Mouse (Mus musculus): Measurements from ENCODE around the gene Gmpr. TPM values are rescaled to one million over a fixed set of nuclear protein-coding genes. Genes with fewer than 3 reads are reported as not detected.

Gmpr gene
- polyA plus RNA-seq, 1 experiment from 2014 or later = 19.5 TPM

GRCm38 (mm10) chr13:45527232-45527964, 20.2 kb downstream of the Gmpr start:
- ATAC-seq (ENCODE audit: low FRiP score) (no peak), DNase-seq (ENCODE audit: low spot score, missing footprints) (peak; percentile 4)
- Histone ChIP-seq H3K4me1 (ENCODE audit: control insufficient read depth, insufficient read depth, low read length) (peaks cover 7% of the 10 kb centered on the region), H3K4me3 (ENCODE audit: low read depth, low read length) (no peak overlapping the region), H3K36me3 (ENCODE audit: control insufficient read depth, insufficient read depth, low read length) (no peaks in the 10 kb centered on the region), H3K27me3 (ENCODE audit: control insufficient read depth, insufficient read depth, low read length) (no peaks in the 10 kb centered on the region), H3K9ac (ENCODE audit: low read length) (no peak overlapping the region), H3K4me2 (no peak overlapping the region), H3K9me3 (ENCODE audit: control insufficient read depth, low read length) (no peaks in the 10 kb centered on the region), H3K27ac (ENCODE audit: low read depth, low read length) (no peak overlapping the region)
- 90% methylated on average over 11 of the region's 11 CpGs for WGBS

- Histone ChIP-seq H3K4me2 (no peak overlapping the region), H3K9me3 (ENCODE audit: control insufficient read depth, low read length) (no peaks in the 10 kb centered on the region), H3K27me3 (ENCODE audit: control insufficient read depth, insufficient read depth, low read length) (no peaks in the 10 kb centered on the region), H3K27ac (ENCODE audit: low read depth, low read length) (no peak overlapping the region), H3K4me1 (ENCODE audit: control insufficient read depth, insufficient read depth, low read length) (peaks cover 7% of the 10 kb centered on the region), H3K9ac (ENCODE audit: low read length) (no peak overlapping the region), H3K4me3 (ENCODE audit: low read depth, low read length) (no peak overlapping the region), H3K36me3 (ENCODE audit: control insufficient read depth, insufficient read depth, low read length) (no peaks in the 10 kb centered on the region)
- WGBS = 91% methylated on average over 4 of the region's 4 CpGs
- no peak for DNase-seq (ENCODE audit: low spot score, missing footprints)
- no peak for ATAC-seq (ENCODE audit: low FRiP score)
Observed at GRCm38 (mm10) chr13:45528787-45529186, 21.5 kb downstream of the Gmpr start.

GRCm38 (mm10) chr13:45530754-45531153, 23.5 kb downstream of the Gmpr start:
- H3K27me3 ChIP-seq (ENCODE audit: control insufficient read depth, insufficient read depth, low read length) = no peaks in the 10 kb centered on the region
- peaks cover 7% of the 10 kb centered on the region for H3K4me1 ChIP-seq (ENCODE audit: control insufficient read depth, insufficient read depth, low read length)
- no peak overlapping the region for H3K4me2 ChIP-seq
- DNase-seq (ENCODE audit: low spot score, missing footprints) (no peak), ATAC-seq (ENCODE audit: low FRiP score) (no peak)
- H3K4me3 ChIP-seq (ENCODE audit: low read depth, low read length) = no peak overlapping the region
- H3K9ac ChIP-seq (ENCODE audit: low read length) = no peak overlapping the region; the same call in 1 of the 2 replicates
- 37% methylated on average over 6 of the region's 6 CpGs for WGBS
- H3K9me3 ChIP-seq (ENCODE audit: control insufficient read depth, low read length) = no peaks in the 10 kb centered on the region
- H3K27ac ChIP-seq (ENCODE audit: low read depth, low read length) = no peak overlapping the region
- no peaks in the 10 kb centered on the region for H3K36me3 ChIP-seq (ENCODE audit: control insufficient read depth, insufficient read depth, low read length)

GRCm38 (mm10) chr13:45535731-45536453, 28.6 kb downstream of the Gmpr start:
- Histone ChIP-seq H3K4me1 (ENCODE audit: control insufficient read depth, insufficient read depth, low read length) (peaks cover 8% of the 10 kb centered on the region), H3K9ac (ENCODE audit: low read length) (no peak overlapping the region), H3K4me2 (no peak overlapping the region), H3K4me3 (ENCODE audit: low read depth, low read length) (no peak overlapping the region), H3K36me3 (ENCODE audit: control insufficient read depth, insufficient read depth, low read length) (no peaks in the 10 kb centered on the region), H3K27ac (ENCODE audit: low read depth, low read length) (no peak overlapping the region), H3K9me3 (ENCODE audit: control insufficient read depth, low read length) (no peaks in the 10 kb centered on the region), H3K27me3 (ENCODE audit: control insufficient read depth, insufficient read depth, low read length) (no peaks in the 10 kb centered on the region)
- DNase-seq (ENCODE audit: low spot score, missing footprints) (no peak), ATAC-seq (ENCODE audit: low FRiP score) (no peak)
- 91% methylated on average over 9 of the region's 9 CpGs for WGBS

- Histone ChIP-seq H3K9me3 (ENCODE audit: control insufficient read depth, low read length) (no peaks in the 10 kb centered on the region), H3K4me3 (ENCODE audit: low read depth, low read length) (no peak overlapping the region), H3K27ac (ENCODE audit: low read depth, low read length) (no peak overlapping the region), H3K36me3 (ENCODE audit: control insufficient read depth, insufficient read depth, low read length) (no peaks in the 10 kb centered on the region), H3K27me3 (ENCODE audit: control insufficient read depth, insufficient read depth, low read length) (no peaks in the 10 kb centered on the region), H3K4me1 (ENCODE audit: control insufficient read depth, insufficient read depth, low read length) (peaks cover 6% of the 10 kb centered on the region; the same call in 1 of the 2 replicates), H3K4me2 (no peak overlapping the region), H3K9ac (ENCODE audit: low read length) (no peak overlapping the region)
- DNase-seq (ENCODE audit: low spot score, missing footprints) (no peak), ATAC-seq (ENCODE audit: low FRiP score) (no peak)
- 84% methylated on average over 9 of the region's 9 CpGs for WGBS
Observed at GRCm38 (mm10) chr13:45537110-45537509, 29.9 kb downstream of the Gmpr start.

GRCm38 (mm10) chr13:45538091-45538490, 30.8 kb downstream of the Gmpr start:
- peaks cover 6% of the 10 kb centered on the region; the same call in 1 of the 2 replicates for H3K4me1 ChIP-seq (ENCODE audit: control insufficient read depth, insufficient read depth, low read length)

GRCm38 (mm10) chr13:45538532-45539204, 31.4 kb downstream of the Gmpr start:
- DNase-seq (ENCODE audit: low spot score, missing footprints) (peak; percentile 96), ATAC-seq (ENCODE audit: low FRiP score) (peak; percentile 92)
- H3K4me1 ChIP-seq (ENCODE audit: control insufficient read depth, insufficient read depth, low read length) = peaks cover 6% of the 10 kb centered on the region; the same call in 1 of the 2 replicates
- 29% methylated on average over 10 of the region's 10 CpGs for WGBS
- H3K9ac ChIP-seq (ENCODE audit: low read length) = peak overlapping the region; percentile 52
- no peaks in the 10 kb centered on the region for H3K27me3 ChIP-seq (ENCODE audit: control insufficient read depth, insufficient read depth, low read length)
- H3K27ac ChIP-seq (ENCODE audit: low read depth, low read length) = peak overlapping the region; percentile 48; the same call in 1 of the 2 replicates
- no peaks in the 10 kb centered on the region for H3K36me3 ChIP-seq (ENCODE audit: control insufficient read depth, insufficient read depth, low read length)
- H3K9me3 ChIP-seq (ENCODE audit: control insufficient read depth, low read length) = no peaks in the 10 kb centered on the region
- H3K4me2 ChIP-seq = peak overlapping the region; percentile 54
- H3K4me3 ChIP-seq (ENCODE audit: low read depth, low read length) = peak overlapping the region; percentile 31

More at GRCm38 (mm10) chr13:45538091-45538490, 30.8 kb downstream of the Gmpr start:
- no peak overlapping the region for H3K4me3 ChIP-seq (ENCODE audit: low read depth, low read length)
- no peak overlapping the region for H3K27ac ChIP-seq (ENCODE audit: low read depth, low read length)
- H3K4me2 ChIP-seq = no peak overlapping the region
- 87% methylated on average over 9 of the region's 9 CpGs for WGBS
- DNase-seq (ENCODE audit: low spot score, missing footprints) (no peak), ATAC-seq (ENCODE audit: low FRiP score) (no peak)
- no peaks in the 10 kb centered on the region for H3K36me3 ChIP-seq (ENCODE audit: control insufficient read depth, insufficient read depth, low read length)
- no peak overlapping the region for H3K9ac ChIP-seq (ENCODE audit: low read length)
- no peaks in the 10 kb centered on the region for H3K27me3 ChIP-seq (ENCODE audit: control insufficient read depth, insufficient read depth, low read length)
- H3K9me3 ChIP-seq (ENCODE audit: control insufficient read depth, low read length) = no peaks in the 10 kb centered on the region

GRCm38 (mm10) chr13:45539205-45539568, 31.9 kb downstream of the Gmpr start:
- Histone ChIP-seq H3K9ac (ENCODE audit: low read length) (peak overlapping the region; percentile 52), H3K9me3 (ENCODE audit: control insufficient read depth, low read length) (no peaks in the 10 kb centered on the region), H3K27me3 (ENCODE audit: control insufficient read depth, insufficient read depth, low read length) (no peaks in the 10 kb centered on the region), H3K27ac (ENCODE audit: low read depth, low read length) (peak overlapping the region; percentile 48; the same call in 1 of the 2 replicates), H3K36me3 (ENCODE audit: control insufficient read depth, insufficient read depth, low read length) (no peaks in the 10 kb centered on the region), H3K4me3 (ENCODE audit: low read depth, low read length) (peak overlapping the region; percentile 31), H3K4me2 (peak overlapping the region; percentile 54), H3K4me1 (ENCODE audit: control insufficient read depth, insufficient read depth, low read length) (peaks cover 6% of the 10 kb centered on the region; the same call in 1 of the 2 replicates)
- 6% methylated on average over 10 of the region's 10 CpGs for WGBS
- DNase-seq (ENCODE audit: low spot score, missing footprints) (peak; percentile 97), ATAC-seq (ENCODE audit: low FRiP score) (peak; percentile 91)
